Mouse (Mus musculus) brain, embryonic 14.5 days (tissue): Measurements from ENCODE around the gene Myf6.

Experiments
- CTCF ChIP-seq: fragments of 200-500 bp; IDR thresholded peaks from 2 replicates; pipeline ENCODE4 v1.5.1; 2012; ENCODE audit warnings: inconsistent platforms, mild to moderate bottlenecking, moderate library complexity, borderline replicate concordance; ENCODE audit not compliant: insufficient read depth, insufficient read length; ENCODE audit errors: extremely low read depth
- POLR2A ChIP-seq: fragments of 200-500 bp; IDR thresholded peaks from 2 replicates; pipeline ENCODE4 v1.6.1; 2012; ENCODE audit warnings: mild to moderate bottlenecking, inconsistent platforms, borderline replicate concordance; ENCODE audit not compliant: poor library complexity, insufficient read depth, insufficient read length, severe bottlenecking; ENCODE audit errors: extremely low read depth

DNA sequence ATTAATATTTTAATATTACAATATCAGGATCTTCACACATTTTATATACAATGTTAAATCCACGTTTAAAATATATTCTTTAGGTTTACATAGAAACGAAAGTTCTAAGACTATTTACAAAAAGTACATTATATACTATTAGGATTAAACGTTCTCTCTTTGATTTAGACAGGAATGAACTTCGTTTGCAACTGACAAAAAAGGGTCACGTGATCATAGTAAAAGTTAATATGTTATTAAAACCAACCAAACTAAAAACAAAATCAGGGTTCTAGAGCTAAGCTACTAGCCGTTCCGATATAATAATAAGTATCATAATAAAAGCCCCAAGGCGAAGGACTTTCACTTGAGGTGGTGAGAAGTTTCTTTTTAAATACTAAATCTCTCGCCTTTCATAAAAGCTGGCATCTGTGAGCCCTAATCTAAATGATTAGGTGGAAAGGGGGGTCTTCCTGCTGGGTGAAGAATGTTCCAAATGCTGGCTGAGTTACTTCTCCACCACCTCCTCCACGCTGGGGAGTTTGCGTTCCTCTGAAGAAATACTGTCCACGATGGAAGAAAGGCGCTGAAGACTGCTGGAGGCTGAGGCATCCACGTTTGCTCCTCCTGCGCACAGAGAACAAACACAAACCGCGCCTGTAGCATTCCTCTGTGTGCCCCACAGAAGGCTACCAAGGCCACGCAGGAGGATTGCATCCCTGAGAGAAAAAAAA, 1.5 kb downstream of the Myf6 start:
- TF ChIP-seq CTCF (no peak), POLR2A (no peak)
